Mouse (Mus musculus): ENCODE measurements around the gene Tktl1.

DNA sequence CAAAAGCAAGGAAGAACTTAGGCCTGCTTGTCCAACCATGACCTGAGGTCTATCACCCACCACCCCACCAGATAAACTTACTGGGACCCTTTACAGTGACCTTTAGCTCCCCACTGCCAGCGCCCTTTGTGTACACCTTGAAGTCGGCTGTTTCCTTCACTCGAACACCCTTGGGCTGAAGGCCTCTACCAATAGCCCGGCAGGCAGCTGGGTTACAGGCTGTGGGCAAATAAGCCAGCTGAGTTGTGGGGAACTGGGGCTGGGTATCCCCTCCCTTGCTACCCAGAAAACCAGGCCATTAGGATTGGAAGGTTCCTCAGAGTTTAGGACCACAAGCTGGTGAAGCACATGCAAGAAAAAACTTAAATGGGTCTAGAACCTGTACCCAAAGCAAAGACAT, 63.3 kb downstream of the Tktl1 start:
- TF ChIP-seq EP300 (IDR thresholded peaks at IDR 0.05; ENCODE audit: low read depth), result no peak
- no peak for TF ChIP-seq CTCF (IDR thresholded peaks at IDR 0.05; ENCODE audit: low read depth)
